ENCODE assay signal across 22 mouse cellular contexts in genomic region chr5:33095315-33095714, GRCm38 (mm10). TPM values are rescaled to one million over a fixed set of nuclear protein-coding genes. Genes with fewer than 3 reads are reported as not detected.
"Had no signal": no experiment of that assay in that cellular context is flagged by ENCODE, and none has a peak within 500 bp of the region (broad histone marks: within the 10 kb centered on the region; RNA-seq: fewer than 3 reads in every experiment).

No protein-coding gene starts in this region.

- H3K36me3 ChIP-seq: midbrain, embryonic 10.5 days; midbrain, embryonic 12.5 days; neural tube, embryonic 13.5 days; neural tube, embryonic 15.5 days had no signal

- H3K27ac ChIP-seq: midbrain, embryonic 10.5 days; midbrain, embryonic 12.5 days; neural tube, embryonic 13.5 days; neural tube, embryonic 15.5 days had no signal

- ATAC-seq: midbrain, embryonic 16.5 days had no signal

- H3K4me1 ChIP-seq: midbrain, embryonic 10.5 days; midbrain, embryonic 12.5 days; neural tube, embryonic 13.5 days; neural tube, embryonic 15.5 days had no signal

- H3K27me3 ChIP-seq: midbrain, embryonic 12.5 days; neural tube, embryonic 13.5 days; neural tube, embryonic 15.5 days had no signal

- DNase-seq: lung, adult 18-20 months; lung, embryonic 14.5 days; lung, postnatal 10 days; lung, postnatal 4 days; midbrain, embryonic 14.5 days; retina, postnatal 1 day; right cerebral cortex, adult 18-20 months; right cerebral cortex, postnatal 25 days; right cerebral cortex, postnatal 4 days; spleen, adult 18-20 months; thymus, adult 2 months; thymus, postnatal 25 days; thymus, postnatal 4 days had no signal

- H3K4me3 ChIP-seq: midbrain, embryonic 10.5 days; midbrain, embryonic 12.5 days; myocyte; neural tube, embryonic 13.5 days; neural tube, embryonic 15.5 days had no signal

- H3K4me2 ChIP-seq: lung, embryonic 14.5 days; midbrain, embryonic 12.5 days; neural tube, embryonic 13.5 days; neural tube, embryonic 15.5 days had no signal

- H3K9ac ChIP-seq: lung, embryonic 14.5 days; midbrain, embryonic 12.5 days; neural tube, embryonic 13.5 days; neural tube, embryonic 15.5 days had no signal

- H3K9me3 ChIP-seq: midbrain, embryonic 10.5 days; midbrain, embryonic 12.5 days; neural tube, embryonic 13.5 days; neural tube, embryonic 15.5 days had no signal

RNA-seq across cellular contexts. Expression of gene Slc5a1, which starts 8.7 kb away (rescaled TPM):
- total RNA-seq: megakaryocyte, adult 5-6 weeks; megakaryocyte-erythroid progenitor cell, adult 5-6 weeks had no signal
- polyA plus RNA-seq: midbrain, embryonic 10.5 days; midbrain, embryonic 12.5 days; midbrain, embryonic 14.5 days; myocyte; neural tube, embryonic 11.5 days; neural tube, embryonic 13.5 days had no signal
